Mouse (Mus musculus) gastrocnemius, postnatal 4 days (tissue): ENCODE results near the gene Tep1. TPM values are rescaled to one million over a fixed set of nuclear protein-coding genes. Genes with fewer than 3 reads are reported as not detected.
"Not testable (repeated sequence)": the region's sequence is repeated elsewhere in the genome, so short reads cannot be mapped to it uniquely, and the experiment has no call there.

Source experiments
- DNase-seq, 2 experiments: peaks; one replicate each; pipeline ENCODE4 v3.0.0; 2021 to 2022; ENCODE audit warnings: low spot score in 2 of 2, mixed read lengths in 2 of 2
- long read RNA-seq, 2 experiments: library from polyadenylated mRNA; stranded (forward); transcript quantifications; one replicate each; pipeline ENCODE4 v2.0.0; 2021
- total RNA-seq, 2 experiments: library from RNA; stranded (reverse); gene quantifications; 2 replicates each; pipeline ENCODE4 v1.2.3; 2021

Gene Tep1
- 10 to 100 TPM in 1 of 2 experiments, 1 to 10 TPM in 1; 9.7 to 12.2 TPM for total RNA-seq
- long read RNA-seq, experiment 1, partial matches to known transcripts: 5 of 5 reads
- long read RNA-seq, experiment 1, other reads (novel, unspliced or antisense): 0 of 5 reads
- long read RNA-seq, experiment 2, full-length matches to known transcripts: 1 of 7 reads
- long read RNA-seq, experiment 2, partial matches to known transcripts: 4 of 7 reads
- long read RNA-seq, experiment 2, other reads (novel, unspliced or antisense): 2 of 7 reads

DNA sequence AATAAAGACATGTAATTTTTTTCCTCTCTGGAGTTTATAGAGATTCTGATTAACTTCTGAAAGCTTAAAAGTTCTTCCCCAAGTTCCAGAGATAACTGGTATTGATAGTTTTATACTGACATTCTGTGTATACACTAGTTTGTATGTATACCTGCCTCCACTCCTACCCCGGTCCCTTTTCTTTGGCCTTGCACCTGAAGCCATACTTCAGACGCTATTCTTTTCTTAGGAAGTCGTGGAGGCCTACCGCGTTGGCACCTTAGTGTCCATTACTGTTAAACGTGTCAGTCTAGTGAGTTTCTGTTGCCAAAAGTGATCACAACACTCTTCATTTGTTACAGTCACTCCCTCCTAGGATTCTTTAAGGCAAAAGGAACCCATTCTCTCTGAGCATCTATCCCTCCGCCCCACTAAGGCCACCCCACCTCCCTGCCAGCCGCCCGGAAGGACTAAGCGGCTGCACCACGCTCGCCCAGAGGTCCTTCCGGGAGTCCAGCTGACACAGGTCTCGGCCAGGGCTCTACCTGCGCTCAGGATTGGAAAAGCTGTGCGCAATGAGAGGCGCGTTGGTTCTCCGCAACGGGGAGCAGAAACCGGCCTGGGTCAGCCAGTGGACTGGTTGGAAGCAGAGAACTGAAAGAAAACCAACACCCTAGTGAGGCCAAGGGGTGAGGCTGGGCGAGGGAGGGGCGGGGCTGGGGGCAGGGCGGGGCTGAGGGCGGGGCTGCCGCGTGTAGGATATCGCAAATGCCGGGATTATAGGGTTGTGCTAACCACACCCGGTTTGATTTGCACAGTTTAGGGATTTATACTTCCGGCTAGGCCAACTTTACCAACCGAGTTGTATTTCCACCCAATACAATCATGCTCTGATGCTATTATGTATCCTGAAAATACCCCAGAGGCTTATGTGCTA is at the start of gene Tep1:
Gene Tep1, minus strand, starts transcription at position 672 of the 916 bp plus-strand sequence.
- DNase-seq: peak; percentile 50 to 74

GRCm38 (mm10) chr14:50911356-50911755 is 41.0 kb upstream of the Tep1 start:
- no peak for DNase-seq

GRCm38 (mm10) chr14:50908126-50908525 is 37.8 kb upstream of the Tep1 start:
- no peak for DNase-seq

GRCm38 (mm10) chr14:50905327-50905726 is 35.0 kb upstream of the Tep1 start:
- DNase-seq: not testable (repeated sequence)

- no peak for DNase-seq
These were observed 34.4 kb upstream of the Tep1 start for GRCm38 (mm10) chr14:50904828-50905129.

DNA sequence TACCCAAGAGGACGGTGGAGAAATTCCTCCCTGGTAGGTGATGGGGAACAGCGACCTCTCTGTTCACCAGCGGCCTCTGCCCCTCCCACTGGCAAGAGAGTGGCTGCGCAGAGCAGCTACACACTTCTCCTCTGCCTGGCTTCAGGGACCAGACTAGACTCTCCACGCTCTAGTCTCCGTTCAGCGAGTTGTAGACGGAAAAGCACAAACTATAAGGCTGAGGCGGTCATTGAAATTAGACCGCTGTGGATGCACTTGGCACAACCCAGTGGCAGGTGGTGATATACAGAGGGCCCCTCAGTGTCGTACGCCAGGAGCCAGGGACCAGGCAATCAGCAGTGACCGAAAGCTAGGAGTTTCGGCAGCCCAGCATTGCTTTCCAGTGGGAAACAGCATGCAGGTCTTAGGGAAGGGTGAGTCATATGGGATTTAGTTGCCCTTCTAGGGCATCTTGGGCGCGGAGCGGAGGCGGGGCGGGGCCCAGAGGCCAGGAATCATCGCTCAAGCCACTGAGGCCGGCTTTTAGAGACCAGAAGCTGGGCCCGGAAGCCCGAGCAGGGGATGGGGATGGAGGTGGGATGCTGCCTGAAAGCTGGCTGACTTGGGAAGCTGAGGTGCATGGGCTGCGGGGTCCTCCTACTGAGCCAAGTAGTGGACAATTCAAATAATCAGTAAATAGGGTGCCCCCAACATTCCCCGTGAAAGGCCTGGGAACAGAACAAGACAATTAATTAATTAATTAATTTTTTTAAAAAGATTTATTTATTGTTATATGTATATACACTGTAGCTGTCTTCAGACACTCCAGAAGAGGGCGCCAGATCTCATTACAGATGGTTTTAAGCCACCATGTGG is 33.8 kb upstream of the Tep1 start:
- DNase-seq: peak in 1 of 2 experiments; percentile 29

GRCm38 (mm10) chr14:50897992-50898391 is 27.6 kb upstream of the Tep1 start:
- not testable (repeated sequence) for DNase-seq

DNA sequence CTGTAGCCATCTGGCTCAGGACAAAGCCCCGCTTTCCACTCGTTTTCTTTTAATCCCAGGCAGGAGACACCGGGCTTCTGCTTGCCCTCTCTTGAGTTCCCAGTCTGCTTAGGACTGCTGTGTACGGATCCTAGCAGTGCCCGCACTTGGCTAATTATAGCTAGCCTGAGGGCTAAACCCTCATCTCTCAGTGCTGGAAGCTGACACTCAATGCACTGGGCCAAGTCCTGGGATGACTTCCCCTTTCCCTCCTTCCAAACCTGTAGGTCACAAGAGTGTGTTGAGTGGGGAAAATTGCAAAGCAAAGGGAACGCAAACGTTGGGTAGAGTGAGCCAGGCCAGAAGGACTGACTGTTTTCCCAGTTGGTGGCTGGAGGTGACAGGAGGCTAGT is 27.0 kb upstream of the Tep1 start, which contains the start of gene Klhl33:
Gene Klhl33, minus strand, starts transcription at position 134 of the 392 bp plus-strand sequence.
- DNase-seq: no peak

DNA sequence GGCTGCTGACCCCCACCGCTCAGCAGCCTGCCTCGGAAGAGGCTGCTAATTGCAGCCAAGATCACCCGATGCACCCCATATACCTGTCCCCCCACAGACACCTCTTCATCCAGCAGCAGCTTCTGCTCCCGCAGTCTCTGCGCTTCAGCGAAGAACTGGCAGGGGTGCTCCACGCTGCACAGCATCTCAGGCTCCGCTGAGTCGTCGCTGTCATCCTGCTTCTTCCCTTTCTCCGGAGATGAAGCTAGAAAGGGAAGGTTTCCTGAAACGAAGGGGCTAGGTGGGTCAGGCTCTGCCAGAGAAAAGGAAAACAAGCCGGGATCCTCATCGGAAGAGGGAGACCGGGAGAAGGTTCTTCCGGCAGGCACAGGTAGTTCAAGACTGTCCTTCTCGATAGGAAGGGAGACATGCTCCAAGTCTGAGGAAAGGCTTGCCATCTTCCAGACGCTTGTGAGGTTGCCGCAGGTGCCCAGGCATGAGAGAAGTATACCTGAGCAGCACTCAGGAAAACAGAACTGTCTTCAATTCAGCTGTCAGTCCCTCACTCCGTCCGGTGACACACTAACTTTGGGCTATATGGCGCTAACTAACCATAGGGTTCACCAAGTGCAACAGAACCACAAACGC is 26.5 kb upstream of the Tep1 start:
- DNase-seq: peak in 1 of 2 experiments; percentile 16

DNA sequence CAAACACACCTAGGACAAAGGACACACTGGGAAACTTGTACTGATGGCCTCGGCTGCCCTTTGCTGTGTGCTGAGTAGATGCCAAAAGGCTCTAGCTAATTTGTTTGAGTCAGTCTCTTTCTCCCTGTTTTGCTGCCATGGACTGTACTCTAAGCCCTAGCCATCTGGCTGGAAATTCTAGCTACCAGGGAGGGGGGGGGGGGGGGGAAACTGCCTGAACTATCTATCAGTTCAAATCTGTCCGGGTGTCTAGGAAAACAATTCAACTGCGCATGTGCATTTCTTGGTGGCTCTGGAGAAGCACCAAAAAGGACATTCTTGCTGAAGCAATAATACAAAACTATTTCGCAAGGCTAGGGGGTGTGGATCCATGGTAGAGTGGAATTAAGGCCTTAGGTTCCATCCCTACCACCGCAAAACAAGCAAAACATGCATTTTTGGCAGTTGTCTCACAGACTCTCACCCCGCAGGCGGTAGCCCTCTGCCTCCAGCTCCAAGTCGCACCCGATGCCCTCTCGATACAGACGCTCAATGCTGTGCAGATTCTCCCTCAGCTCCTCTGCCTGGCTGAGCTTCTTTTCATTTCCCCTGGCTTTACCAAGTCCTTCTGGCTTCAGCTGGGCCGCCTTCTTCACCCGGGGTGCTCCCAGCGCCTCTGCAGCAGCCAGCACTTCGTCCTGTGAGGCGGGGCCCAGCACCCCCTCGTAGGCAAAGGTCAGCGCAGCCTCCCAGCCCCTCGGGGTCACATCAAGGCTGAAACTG is 25.8 kb upstream of the Tep1 start:
- DNase-seq: peak in 1 of 2 experiments; percentile 17

DNA sequence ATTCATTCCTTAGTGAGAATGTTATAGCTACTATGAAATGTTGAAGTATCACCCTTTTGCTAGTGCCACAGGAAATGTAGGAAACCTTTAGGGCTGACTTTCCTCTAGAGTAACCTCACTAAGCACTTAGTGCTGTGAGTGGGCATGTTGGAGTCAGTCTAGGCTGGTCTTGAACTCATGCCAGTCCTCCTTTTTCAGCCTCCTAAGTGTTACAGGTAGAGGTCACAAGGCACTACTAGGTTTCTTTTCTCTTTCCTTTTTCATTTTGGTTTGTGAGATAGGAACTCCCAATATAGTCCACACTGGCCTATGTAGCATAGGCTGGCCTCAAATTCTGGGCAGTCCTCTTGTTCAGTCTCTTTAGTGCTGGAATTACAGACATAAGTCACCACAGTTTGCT is 25.0 kb upstream of the Tep1 start:
- DNase-seq: no peak

DNA sequence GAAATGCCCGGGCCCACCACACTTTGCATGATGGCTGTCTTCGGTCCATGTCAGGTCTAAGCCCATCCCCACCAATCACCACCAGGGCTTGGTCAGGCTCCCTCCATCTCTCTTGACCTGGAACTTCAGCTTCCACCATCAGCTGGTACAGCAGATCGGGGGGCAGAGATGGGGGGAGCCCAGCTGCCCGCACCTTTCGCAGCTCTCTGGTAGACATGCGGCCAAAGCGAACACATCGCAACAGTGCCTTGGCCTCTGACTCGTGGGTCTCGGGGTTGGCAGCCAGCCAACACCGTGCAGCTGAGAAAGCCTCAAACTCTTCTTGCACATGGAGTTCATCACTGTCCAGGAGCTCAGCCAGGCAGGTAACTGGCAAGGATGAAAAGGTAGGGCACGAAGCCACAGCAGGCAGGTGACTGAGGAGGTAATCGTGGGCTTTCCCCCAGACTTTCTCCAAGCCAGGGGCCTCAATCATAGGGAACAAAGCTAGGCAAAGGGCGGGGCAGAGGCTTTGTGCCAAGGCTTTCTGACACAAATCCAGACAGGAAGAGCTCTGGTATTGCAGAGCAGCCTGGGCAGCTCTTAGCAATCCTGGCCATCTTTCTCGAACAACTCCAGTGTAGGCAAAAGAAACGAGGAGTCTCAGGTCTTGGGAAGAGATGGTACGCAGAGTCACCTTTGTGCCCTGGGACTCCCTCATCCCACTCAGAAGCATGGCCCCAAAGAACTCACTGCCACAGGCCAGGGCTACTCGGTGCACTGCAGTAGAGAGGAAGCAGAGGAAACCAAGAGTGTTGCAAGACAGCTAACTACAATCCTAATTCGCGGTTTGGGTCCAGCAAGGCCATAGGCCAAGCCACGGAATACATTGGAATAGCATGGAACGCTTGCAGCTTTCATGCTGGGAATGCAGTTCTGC is 22.4 kb upstream of the Tep1 start:
- peak in 1 of 2 experiments; percentile 10 for DNase-seq

GRCm38 (mm10) chr14:50892091-50892490 is 21.7 kb upstream of the Tep1 start:
- no peak for DNase-seq

GRCm38 (mm10) chr14:50891621-50892020 is 21.3 kb upstream of the Tep1 start:
- no peak for DNase-seq

DNA sequence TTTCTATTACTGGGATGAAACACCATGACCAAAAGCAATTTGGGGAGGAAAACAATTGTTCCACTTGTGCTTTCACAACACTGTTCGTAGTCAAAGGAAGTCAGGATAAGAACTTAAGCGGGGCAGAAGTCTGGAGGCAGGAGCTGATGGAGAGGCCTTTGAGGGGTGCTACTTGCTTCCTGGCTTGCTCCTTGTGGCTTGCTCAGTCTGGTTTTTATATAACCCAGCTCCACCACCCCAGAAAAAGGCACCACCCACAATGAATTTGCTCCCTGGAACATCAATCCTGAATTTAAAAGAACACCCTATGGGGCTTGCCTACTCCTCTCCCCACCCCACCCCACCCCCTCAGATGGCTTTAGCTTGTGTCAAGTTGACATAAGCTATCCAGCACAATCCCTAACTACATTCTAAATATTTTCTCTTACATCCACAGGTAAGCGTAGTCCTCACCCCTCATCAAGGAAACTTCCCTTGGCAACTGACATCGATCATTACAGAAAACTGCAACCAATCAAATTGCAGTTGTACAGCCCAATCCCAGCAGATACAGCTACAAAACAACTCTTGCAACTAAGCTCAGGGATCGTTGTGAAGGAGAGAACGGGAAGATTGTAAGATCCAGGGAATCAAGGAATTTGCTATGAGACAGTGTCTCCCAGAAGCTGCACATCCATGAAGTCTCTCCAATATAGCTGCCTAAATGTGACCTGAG is 6.0 kb upstream of the Tep1 start:
- DNase-seq: no peak

DNA sequence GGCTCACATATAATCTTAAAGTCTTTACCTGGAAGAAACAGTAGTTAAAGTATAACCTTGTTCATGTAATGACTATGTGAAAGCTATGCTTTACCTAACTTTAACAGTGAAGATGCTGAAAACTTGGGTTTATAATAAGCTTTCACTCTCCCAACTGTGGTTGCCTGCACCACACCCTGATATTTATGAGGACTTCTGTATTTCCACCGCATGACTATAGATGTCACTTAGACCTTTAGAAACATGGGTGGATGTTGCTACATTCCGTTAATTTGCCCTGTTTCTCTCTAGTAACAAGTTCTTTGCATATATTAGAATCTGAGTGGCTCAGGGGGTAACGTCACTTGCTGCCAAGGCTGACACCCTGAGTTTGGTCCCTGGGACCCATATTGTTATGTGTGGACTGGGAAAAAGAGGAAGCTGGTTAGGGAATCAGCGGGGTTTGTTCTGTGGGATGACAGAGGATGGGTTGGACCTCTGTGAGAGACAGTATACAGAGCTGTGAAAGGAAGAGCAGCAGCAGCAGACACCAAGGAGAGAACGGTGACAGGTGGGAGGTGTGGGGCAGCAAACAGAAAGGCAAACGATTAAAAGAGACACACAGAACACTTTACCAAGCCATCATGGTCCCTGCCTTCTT is 5.4 kb upstream of the Tep1 start:
- DNase-seq: no peak

GRCm38 (mm10) chr14:50875175-50875574 is 4.8 kb upstream of the Tep1 start:
- DNase-seq: no peak

DNA sequence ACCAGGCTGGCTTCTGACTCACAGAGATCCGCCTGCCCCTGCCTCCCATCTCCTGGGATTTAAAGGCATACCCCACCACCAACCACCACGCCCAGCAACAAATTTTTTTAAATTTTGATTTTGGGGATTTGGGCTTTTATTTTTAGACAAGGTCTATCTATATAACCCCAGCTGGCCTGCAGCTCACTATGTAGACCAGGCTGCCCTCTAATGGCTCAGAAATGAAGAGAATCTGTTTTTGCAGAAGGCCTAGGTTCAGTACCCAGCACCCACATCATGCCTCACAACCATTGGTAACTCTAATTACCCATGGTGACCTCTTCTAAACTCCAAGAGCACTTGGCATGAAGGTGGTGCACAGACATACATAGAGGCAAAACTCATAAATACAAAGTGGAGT is 924 bp upstream of the Tep1 start:
- no peak for DNase-seq
